Mouse (Mus musculus): ENCODE data around the gene S100a2. TPM values are rescaled to one million over a fixed set of nuclear protein-coding genes. Genes with fewer than 3 reads are reported as not detected.

Gene S100a2
- not detected in 2 replicates for polyA plus RNA-seq (2016; fragmentation: Nextera tagmentation; extraction: Ambion mirVana)

DNA sequence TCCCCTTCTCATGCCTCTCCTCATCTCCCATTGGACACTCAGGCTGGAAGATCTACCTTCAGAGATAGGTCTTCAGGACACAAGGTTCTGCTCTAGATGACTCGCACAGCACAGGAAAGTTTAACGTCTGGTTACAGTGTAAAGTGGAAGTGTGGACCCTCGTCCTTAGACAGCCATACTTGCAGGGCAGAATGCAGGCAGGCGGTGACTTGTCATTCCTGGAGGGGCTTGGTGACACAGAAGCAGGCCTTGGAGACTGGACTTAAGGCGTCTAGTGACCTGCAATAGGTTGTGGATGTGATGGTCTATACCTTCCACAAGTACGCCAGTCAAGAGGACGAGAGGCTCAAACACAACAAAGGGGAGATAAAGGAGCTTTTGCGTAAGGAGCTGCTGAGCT lies at the start of gene S100a2:
Gene S100a2 (plus strand): TSS at position 301 of the 400 bp plus-strand sequence.
- no peak for DNase-seq (ENCODE audit: low spot score)
- Histone ChIP-seq H3K36me3 (no peaks in the 10 kb centered on the region), H3K4me1 (no peaks in the 10 kb centered on the region), H3K4me3 (no peak within 1 kb of the TSS), H3K27me3 (ENCODE audit: low read depth, poor library complexity, severe bottlenecking) (no peaks in the 10 kb centered on the region), H3K27ac (replicated peaks) (no peak within 1 kb of the TSS), H3K9me3 (replicated peaks) (no peaks in the 10 kb centered on the region; the same call in 1 of the 2 replicates)
- WGBS, result 84% methylated on average over 8 of the region's 8 CpGs

DNA sequence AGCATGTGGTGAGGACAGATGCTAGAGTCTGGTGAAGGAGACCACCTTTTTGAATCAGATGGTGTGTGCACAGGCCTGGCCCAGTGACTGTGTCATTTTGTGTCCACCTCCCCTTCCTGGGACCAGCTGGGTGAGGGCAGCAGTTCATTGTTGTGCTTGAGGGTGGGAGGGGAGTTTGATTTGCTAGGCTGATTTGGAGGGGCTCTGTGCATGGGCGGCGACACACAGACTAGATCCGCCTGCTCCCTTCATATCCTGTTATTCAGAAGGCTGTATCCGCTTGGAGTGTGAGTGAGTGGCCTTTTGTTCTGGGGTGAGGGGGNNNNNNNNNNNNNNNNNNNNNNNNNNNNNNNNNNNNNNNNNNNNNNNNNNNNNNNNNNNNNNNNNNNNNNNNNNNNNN lies 49.1 kb upstream of the S100a2 start:
- H3K9me3 ChIP-seq (replicated peaks), result no peaks in the 10 kb centered on the region
- no peaks in the 10 kb centered on the region for H3K27me3 ChIP-seq (ENCODE audit: low read depth, poor library complexity, severe bottlenecking)
- H3K36me3 ChIP-seq, result no peaks in the 10 kb centered on the region
- H3K27ac ChIP-seq (replicated peaks), result peak overlapping the region; percentile 74
- DNase-seq (ENCODE audit: low spot score), result no peak
- WGBS, result 57% methylated on average over 4 of the region's 4 CpGs
- peaks cover 21% of the 10 kb centered on the region for H3K4me1 ChIP-seq
- H3K4me3 ChIP-seq, result peak overlapping the region; percentile 23; the same call in 1 of the 2 replicates

DNA sequence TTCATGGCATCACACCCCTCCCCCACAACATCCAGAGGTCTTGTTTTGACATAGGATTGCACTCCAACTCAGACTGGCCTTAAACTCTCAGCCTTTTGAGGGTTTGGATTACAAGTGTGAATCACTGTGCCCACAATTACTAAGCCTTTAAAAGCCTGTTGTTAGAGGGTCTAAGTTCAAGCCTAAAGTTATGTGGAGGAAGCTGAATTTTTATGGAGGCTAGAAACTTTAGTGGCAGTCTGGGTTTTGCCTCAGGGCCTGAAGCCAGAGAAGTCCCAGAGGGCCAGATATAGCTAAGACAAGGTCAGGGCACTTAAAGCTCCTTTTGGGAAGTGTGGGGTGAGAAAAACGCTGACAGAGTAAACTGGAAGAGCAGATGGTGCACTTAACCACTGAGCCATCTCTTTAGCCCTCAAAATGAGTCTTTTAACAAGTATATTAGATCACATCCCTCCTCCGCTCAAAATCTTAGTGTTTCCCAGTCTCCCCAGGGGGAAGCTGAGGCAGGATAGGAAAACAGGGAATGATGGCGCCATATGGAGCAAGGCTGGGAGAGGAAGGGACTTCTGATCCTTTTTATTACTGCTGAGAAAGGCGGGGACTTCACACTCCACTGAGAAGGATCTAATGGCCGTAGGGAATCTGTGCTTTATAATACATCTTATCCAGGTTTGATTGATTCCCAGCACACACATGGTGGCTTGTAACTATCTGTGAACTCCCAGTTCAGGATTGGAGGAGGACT lies 40.2 kb upstream of the S100a2 start:
- Histone ChIP-seq H3K9me3 (replicated peaks) (no peaks in the 10 kb centered on the region), H3K4me3 (no peak overlapping the region), H3K27ac (replicated peaks) (no peak overlapping the region), H3K27me3 (ENCODE audit: low read depth, poor library complexity, severe bottlenecking) (no peaks in the 10 kb centered on the region), H3K4me1 (peaks cover 5% of the 10 kb centered on the region; the same call in 1 of the 2 replicates), H3K36me3 (no peaks in the 10 kb centered on the region)
- 76% methylated on average over 5 of the region's 5 CpGs for WGBS
- no peak for DNase-seq (ENCODE audit: low spot score)

DNA sequence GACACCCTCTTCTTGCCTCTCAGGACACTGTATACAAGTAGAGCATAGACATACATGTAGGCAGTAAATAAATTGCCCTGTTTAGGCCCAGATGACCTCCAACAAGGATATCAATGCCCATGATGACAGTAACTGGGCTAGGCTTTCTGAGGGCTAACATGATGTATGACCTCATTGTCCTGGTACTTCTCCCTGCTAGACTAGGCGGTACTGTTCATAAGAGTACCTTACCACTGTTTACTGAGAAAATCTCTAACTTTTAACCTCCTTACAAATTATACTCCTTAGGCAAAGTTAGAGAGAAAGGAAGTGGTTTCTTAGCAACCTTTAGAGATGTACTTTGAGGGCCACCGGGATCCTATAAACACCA lies 39.6 kb upstream of the S100a2 start:
- Histone ChIP-seq H3K27me3 (ENCODE audit: low read depth, poor library complexity, severe bottlenecking) (no peaks in the 10 kb centered on the region), H3K4me3 (no peak overlapping the region), H3K27ac (replicated peaks) (no peak overlapping the region), H3K36me3 (no peaks in the 10 kb centered on the region), H3K4me1 (peaks cover 5% of the 10 kb centered on the region; the same call in 1 of the 2 replicates), H3K9me3 (replicated peaks) (no peaks in the 10 kb centered on the region)
- 88% methylated on average over 2 of the region's 2 CpGs for WGBS
- DNase-seq (ENCODE audit: low spot score), result no peak

DNA sequence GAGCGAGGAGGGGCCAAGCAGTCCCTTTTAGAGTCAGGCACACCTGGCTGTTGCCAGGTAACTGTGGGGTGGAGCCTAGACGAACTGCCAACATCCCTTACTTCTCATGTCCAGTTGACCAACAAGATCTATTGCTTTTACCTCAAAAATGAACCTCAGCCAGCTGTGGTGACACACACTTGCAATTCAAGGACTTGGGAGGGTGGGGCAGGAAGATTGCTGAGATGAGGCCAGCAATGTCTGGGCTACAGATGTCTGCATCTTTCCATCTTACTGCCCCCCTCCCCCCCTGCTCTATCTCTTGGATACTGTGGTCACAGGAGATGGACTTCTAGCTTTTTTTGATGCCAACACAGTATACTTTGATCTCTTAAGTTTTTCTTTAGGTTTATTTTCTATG lies 37.8 kb upstream of the S100a2 start:
- DNase-seq (ENCODE audit: low spot score), result no peak
- WGBS, result 85% methylated on average over 2 of the region's 2 CpGs
- H3K27ac ChIP-seq (replicated peaks), result no peak overlapping the region
- no peaks in the 10 kb centered on the region for H3K36me3 ChIP-seq
- peaks cover 9% of the 10 kb centered on the region for H3K4me1 ChIP-seq
- H3K4me3 ChIP-seq, result no peak overlapping the region
- no peaks in the 10 kb centered on the region for H3K27me3 ChIP-seq (ENCODE audit: low read depth, poor library complexity, severe bottlenecking)
- no peaks in the 10 kb centered on the region for H3K9me3 ChIP-seq (replicated peaks)

DNA sequence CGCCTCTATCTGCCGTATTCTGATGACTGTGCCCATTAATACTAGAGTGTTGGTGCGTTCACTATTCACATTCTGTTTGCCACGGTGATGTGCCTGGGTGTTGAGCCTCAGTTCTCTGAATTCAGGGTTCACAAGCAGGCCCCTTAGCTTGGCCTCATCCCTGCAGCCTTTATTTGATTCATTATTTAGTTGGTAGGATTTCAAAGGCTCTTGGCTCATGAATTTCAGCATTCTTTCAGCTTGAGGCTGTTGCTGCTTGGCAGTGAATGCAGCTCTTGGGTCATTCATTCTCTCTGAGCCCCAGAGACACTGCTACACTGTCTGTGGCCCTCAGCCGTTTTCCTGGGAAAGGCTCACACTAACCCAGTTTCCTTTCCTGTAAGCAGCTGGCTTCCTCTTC lies 34.1 kb upstream of the S100a2 start:
- Histone ChIP-seq H3K4me3 (no peak overlapping the region), H3K27ac (replicated peaks) (no peak overlapping the region), H3K9me3 (replicated peaks) (no peaks in the 10 kb centered on the region), H3K27me3 (ENCODE audit: low read depth, poor library complexity, severe bottlenecking) (no peaks in the 10 kb centered on the region), H3K36me3 (no peaks in the 10 kb centered on the region), H3K4me1 (peaks cover 4% of the 10 kb centered on the region)
- 65% methylated on average over 5 of the region's 5 CpGs for WGBS
- no peak for DNase-seq (ENCODE audit: low spot score)

DNA sequence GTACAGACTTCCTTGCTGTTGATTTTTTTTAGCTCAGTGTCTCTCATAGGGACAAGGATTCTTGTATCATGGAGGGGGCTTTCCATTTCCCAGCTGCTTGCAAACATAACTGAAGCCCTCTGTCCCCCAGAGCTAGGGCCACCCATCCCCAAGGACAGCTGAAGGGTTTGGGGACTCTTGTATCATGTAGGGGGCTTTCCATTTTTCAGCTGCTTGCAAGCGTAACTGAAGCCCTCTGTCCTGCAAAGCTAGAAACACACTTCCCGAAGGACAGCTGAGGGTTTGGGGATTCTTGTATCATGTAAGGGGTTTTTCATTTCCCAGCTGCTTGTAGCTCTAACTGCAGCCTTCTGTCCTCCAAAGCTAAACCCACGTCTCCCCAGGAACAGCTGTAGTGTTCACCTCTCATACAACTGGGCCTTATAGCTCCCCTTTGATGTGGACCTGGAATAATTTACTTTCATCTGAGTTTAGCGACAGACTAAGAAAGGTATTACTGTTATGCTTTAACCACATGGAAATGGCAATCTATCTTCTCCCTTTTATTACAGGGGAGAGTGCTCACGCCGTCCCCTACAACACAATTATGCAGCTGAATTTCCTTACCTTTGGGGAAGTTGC lies 29.9 kb upstream of the S100a2 start, which contains the start of gene S100a3:
Gene S100a3 (plus strand): TSS at position 571 of the 621 bp plus-strand sequence.
- DNase-seq (ENCODE audit: low spot score), result no peak
- WGBS, result 85% methylated on average over 6 of the region's 6 CpGs
- no peak within 1 kb of the TSS for H3K27ac ChIP-seq (replicated peaks)

DNA sequence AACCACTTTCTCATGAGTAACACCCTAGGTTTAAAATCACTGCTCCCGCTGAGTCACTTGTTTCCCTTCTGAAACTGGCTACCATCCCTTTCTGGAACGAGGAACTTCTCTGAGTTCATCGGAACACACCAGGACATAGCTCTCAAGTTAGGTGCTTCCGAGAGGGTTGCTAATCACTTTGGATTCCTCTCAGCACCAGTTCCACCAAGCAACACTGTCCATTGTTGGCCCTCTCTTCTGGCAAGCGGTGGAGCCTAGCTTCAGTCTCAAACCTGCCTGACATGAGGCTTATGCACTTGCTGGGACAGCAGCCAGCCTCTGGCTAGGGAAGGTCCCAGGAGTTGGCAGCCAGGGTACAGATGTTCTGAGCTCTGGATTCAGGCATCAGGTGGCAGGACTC lies 15.4 kb upstream of the S100a2 start:
- Histone ChIP-seq H3K36me3 (no peaks in the 10 kb centered on the region), H3K27ac (replicated peaks) (no peak overlapping the region), H3K9me3 (replicated peaks) (no peaks in the 10 kb centered on the region), H3K4me1 (no peaks in the 10 kb centered on the region), H3K4me3 (no peak overlapping the region), H3K27me3 (ENCODE audit: low read depth, poor library complexity, severe bottlenecking) (no peaks in the 10 kb centered on the region)
- WGBS, result 90% methylated on average over 5 of the region's 5 CpGs
- DNase-seq (ENCODE audit: low spot score), result no peak

More for the DNA sequence above, 29.9 kb upstream of the S100a2 start, which contains the start of gene S100a3:
- Histone ChIP-seq H3K27me3 (ENCODE audit: low read depth, poor library complexity, severe bottlenecking) (no peaks in the 10 kb centered on the region), H3K36me3 (no peaks in the 10 kb centered on the region), H3K4me3 (no peak within 1 kb of the TSS), H3K9me3 (replicated peaks) (no peaks in the 10 kb centered on the region), H3K4me1 (peaks cover 8% of the 10 kb centered on the region)

DNA sequence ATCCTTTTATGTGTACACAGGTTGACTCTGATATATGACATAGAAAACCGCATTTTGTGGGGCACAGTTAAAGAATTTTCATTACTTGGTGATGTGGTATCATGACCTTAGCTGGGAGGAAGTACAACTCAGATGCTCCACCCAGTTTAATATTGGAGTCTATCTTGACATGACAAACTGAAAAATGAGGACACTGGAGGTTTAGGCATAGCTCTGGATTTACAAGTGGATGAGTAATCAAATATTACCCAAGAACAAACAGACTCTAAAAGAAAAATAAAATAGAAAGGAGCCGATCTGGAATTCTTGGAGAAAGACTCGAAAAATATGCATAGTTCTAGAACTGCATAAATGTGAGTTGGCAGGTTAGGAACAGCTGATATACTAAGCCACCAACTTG lies 14.7 kb upstream of the S100a2 start:
- Histone ChIP-seq H3K36me3 (no peaks in the 10 kb centered on the region), H3K4me3 (no peak overlapping the region), H3K27me3 (ENCODE audit: low read depth, poor library complexity, severe bottlenecking) (no peaks in the 10 kb centered on the region), H3K9me3 (replicated peaks) (no peaks in the 10 kb centered on the region), H3K4me1 (no peaks in the 10 kb centered on the region), H3K27ac (replicated peaks) (no peak overlapping the region)
- WGBS, result 88% methylated on average over 3 of the region's 3 CpGs
- no peak for DNase-seq (ENCODE audit: low spot score)

DNA sequence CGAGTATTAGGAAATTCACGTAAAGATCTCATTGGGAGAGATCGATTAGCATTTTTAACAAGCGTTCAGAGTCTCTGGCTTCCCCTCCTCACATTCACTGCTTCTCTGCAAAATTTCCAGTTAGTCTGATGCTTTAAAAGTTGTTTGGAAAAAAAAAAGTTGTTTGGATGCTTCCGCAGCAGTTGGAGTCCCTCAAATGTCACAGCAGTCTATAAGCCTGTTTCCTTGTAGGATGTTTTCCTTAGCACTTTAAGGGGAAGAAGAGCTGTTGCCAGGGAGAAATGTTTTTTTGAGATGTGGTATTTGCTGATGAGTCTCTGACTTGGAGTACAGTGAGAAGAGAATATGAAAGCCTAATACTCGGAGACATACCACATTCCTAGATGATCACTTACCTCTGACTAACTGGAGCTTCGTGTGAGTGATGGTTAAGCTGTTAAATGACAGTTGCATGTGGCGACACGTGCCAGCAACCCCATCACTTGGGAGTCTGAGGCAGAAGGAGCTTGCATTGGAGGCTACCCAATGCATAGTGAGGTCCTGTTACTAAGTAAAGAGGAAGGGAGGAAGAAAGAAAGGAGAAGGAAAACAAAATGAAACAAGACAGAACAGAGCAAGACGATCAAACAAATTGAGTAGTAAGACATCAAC lies 13.6 kb upstream of the S100a2 start:
- Histone ChIP-seq H3K27ac (replicated peaks) (no peak overlapping the region), H3K27me3 (ENCODE audit: low read depth, poor library complexity, severe bottlenecking) (no peaks in the 10 kb centered on the region), H3K4me1 (no peaks in the 10 kb centered on the region), H3K4me3 (no peak overlapping the region), H3K9me3 (replicated peaks) (no peaks in the 10 kb centered on the region), H3K36me3 (no peaks in the 10 kb centered on the region)
- 80% methylated on average over 10 of the region's 10 CpGs for WGBS
- DNase-seq (ENCODE audit: low spot score), result no peak

DNA sequence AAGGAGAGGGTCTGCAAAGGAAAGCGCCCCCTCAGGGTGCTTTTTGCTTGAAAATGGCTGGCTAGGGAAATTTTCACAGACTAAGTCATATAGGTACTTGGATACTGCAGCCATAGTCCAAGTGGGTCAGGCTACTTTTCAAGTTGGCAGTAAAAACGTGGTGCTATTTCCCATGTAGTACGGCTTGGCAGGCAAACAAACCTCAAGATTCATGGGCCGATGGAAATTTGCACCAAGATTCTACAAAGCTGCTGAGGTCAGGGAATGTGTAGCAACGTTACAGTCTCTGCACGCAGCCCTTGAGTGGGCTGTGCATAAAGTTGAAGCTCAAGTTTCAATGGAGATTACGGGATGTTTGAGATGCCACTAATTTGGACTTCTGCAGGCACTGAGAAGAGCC lies 10.6 kb upstream of the S100a2 start:
- H3K36me3 ChIP-seq, result no peaks in the 10 kb centered on the region

DNA sequence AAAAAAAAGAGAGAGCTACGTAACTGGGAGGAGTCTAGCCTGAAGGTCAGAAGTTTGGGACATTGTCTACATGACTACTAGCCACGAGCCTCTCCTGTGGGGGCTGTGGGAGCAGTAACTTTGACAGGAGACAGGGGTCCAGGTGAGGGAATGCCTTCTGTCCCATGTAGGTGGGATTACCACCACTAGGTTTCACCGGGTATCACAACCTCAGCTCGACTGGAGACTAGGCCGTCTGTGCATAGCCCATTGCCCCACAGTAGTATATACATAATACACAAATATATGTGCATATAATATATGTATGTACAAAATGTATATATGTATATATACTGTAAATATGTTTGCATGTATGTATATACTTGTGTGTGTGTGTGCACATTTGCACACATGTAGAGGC lies 8.9 kb upstream of the S100a2 start:
- Histone ChIP-seq H3K4me1 (peaks cover 11% of the 10 kb centered on the region), H3K9me3 (replicated peaks) (no peaks in the 10 kb centered on the region), H3K27me3 (ENCODE audit: low read depth, poor library complexity, severe bottlenecking) (no peaks in the 10 kb centered on the region), H3K36me3 (no peaks in the 10 kb centered on the region), H3K4me3 (no peak overlapping the region), H3K27ac (replicated peaks) (no peak overlapping the region)
- no peak for DNase-seq (ENCODE audit: low spot score)
- WGBS, result 92% methylated on average over 5 of the region's 5 CpGs

More for the DNA sequence above, 10.6 kb upstream of the S100a2 start:
- Histone ChIP-seq H3K27me3 (ENCODE audit: low read depth, poor library complexity, severe bottlenecking) (no peaks in the 10 kb centered on the region), H3K9me3 (replicated peaks) (no peaks in the 10 kb centered on the region), H3K27ac (replicated peaks) (no peak overlapping the region), H3K4me1 (peaks cover 11% of the 10 kb centered on the region), H3K4me3 (no peak overlapping the region)
- WGBS, result 79% methylated on average over 7 of the region's 7 CpGs
- no peak for DNase-seq (ENCODE audit: low spot score)

DNA sequence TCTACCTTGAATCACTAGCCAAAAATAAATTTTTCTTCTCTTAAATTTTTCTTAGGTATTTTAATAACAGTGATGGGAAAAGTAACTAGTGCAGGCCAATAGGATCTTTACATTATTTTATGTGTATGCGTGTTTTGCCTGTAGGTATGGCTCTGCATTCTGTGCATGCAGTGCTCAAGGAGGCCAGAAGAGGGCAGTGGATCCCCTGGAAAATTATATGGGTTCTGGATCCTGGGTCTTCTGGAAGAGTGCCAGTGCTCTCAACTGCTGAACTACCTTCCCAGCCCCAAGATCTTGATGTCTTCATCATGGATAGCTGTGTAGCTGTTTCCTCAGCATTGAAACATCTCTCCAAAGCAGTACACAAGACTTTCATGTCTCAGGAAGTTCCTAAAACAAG lies 7.9 kb upstream of the S100a2 start:
- DNase-seq (ENCODE audit: low spot score), result no peak
- Histone ChIP-seq H3K27ac (replicated peaks) (no peak overlapping the region), H3K36me3 (no peaks in the 10 kb centered on the region), H3K27me3 (ENCODE audit: low read depth, poor library complexity, severe bottlenecking) (no peaks in the 10 kb centered on the region), H3K4me1 (peaks cover 11% of the 10 kb centered on the region), H3K4me3 (no peak overlapping the region), H3K9me3 (replicated peaks) (no peaks in the 10 kb centered on the region)
- 93% methylated on average over 1 of the region's 1 CpGs for WGBS

All from midbrain, embryonic 10.5 days (tissue).